Mouse (Mus musculus) frontal cortex, postnatal 25 days (tissue): ENCODE results near the gene Slc22a21.
"Not testable (repeated sequence)": the region's sequence is repeated elsewhere in the genome, so short reads cannot be mapped to it uniquely, and the experiment has no call there.

Experiments used
- DNase-seq, 2 experiments: peaks; one replicate each; pipeline ENCODE4 v3.0.0; 2022; ENCODE audit warnings: low spot score in 2 of 2

Gene Slc22a21

GRCm38 (mm10) chr11:54002147-54002760 is 22.1 kb upstream of the Slc22a21 start:
- peak; percentile 48 to 60 for DNase-seq

DNA sequence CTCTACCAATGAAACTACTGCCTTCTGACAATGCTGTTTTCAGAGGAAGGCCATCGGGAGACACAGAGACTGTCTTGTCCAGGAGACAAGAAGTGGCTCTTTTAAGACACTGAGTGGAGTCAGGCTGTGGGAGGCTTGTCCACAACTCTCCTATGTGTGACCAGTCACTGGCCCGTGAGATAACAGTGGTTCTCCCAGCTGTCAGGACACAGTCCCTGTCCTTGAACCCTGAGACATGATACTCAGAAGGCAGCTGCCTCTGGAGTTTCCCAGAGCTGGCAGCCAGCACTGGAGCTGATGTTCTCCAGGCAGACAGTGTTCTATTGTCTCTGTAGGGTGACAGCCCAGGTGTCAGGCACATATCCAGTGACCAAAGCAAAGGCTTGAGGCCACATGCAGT is 17.5 kb upstream of the Slc22a21 start:
- no peak for DNase-seq

DNA sequence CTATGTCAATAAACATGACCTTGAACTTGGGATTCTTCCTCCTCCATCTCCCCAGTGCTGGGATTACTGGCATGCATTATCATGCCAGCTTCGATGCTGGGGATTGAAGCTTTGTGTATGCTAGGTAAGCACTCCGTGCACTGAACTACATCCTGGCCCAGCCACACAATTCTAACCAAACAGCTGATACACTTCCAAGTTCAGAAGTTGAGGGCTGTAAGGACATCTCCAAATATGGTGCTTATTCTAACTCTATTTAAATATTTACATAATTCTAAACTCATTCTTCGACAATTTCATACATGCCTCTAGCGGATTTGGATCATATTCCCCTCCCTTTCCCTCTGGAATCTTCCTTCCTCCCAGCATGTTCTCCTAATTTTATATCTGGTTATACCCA is 12.1 kb upstream of the Slc22a21 start:
- no peak for DNase-seq

DNA sequence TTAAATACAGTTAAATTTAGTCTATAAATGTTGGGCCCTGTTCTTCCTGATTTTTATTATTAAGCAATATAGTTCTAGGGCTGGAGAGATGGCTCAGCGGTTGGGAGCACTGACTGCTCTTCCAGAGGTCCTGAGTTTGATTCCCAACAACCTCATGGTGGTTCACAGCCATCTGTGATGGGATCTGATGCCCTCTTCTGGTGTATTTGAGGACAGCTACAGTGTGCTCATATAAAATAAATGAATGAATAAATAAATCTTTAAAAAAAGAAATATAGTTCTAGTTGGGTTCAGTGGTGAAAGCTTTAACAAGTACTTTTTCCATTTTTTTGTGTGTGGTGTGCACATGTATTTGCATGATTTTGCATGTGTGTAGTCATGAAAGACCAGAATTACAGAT is 9.1 kb upstream of the Slc22a21 start:
- no peak for DNase-seq

GRCm38 (mm10) chr11:53988081-53988480 is 7.9 kb upstream of the Slc22a21 start:
- no peak for DNase-seq

GRCm38 (mm10) chr11:53981396-53981795 is 1.3 kb upstream of the Slc22a21 start:
- DNase-seq = no peak

DNA sequence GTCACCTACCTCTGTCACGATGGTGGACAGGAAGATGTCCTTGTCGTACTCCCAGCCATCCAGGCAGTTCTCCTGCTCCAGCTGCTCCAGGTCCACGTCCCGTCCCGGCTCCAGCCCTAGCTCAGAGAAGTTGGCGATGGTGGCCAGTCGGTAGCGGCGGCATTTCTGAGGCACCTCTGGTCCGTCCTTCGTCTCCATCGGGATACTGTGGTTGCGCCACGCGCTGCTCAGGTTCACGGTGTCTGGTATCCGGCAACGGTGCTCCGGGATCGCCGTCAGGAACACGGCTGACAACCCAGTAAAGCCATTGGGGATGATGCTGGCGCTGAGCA is 710 bp downstream of the Slc22a21 start:
- not testable (repeated sequence) for DNase-seq

GRCm38 (mm10) chr11:53977672-53978071 is 2.5 kb downstream of the Slc22a21 start:
- no peak for DNase-seq

- DNase-seq = no peak
Measured at GRCm38 (mm10) chr11:53975559-53975958, 4.6 kb downstream of the Slc22a21 start.

- peak in 1 of 2 experiments; percentile 3 for DNase-seq
Measured at GRCm38 (mm10) chr11:53958984-53959383, 21.1 kb downstream of the Slc22a21 start.

GRCm38 (mm10) chr11:53958176-53958575 is 22.0 kb downstream of the Slc22a21 start:
- DNase-seq = peak in 1 of 2 experiments; percentile 10

DNA sequence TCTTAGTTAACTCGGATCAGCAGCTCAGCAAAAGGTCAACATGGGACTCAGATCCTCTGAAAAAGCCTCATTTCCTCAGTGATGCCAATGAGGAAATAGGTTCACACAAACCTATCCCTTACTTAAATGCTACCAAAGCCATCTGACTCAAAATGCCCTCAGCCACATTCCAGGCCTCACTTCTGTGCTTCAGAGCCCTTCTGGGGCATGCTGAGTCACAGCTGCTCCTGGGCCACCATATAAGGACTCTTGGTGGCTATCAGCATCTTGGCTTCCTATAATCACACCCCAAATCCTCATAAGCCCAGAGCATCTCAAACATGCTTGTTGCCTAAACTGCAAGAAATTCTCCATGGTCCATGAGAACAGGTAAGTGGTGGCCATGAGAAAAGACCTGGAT is 23.5 kb downstream of the Slc22a21 start:
- no peak for DNase-seq

GRCm38 (mm10) chr11:53954653-53955052 is 25.5 kb downstream of the Slc22a21 start:
- no peak for DNase-seq

- DNase-seq = not testable (repeated sequence)
Measured at GRCm38 (mm10) chr11:53950133-53950532, 30.0 kb downstream of the Slc22a21 start.

DNA sequence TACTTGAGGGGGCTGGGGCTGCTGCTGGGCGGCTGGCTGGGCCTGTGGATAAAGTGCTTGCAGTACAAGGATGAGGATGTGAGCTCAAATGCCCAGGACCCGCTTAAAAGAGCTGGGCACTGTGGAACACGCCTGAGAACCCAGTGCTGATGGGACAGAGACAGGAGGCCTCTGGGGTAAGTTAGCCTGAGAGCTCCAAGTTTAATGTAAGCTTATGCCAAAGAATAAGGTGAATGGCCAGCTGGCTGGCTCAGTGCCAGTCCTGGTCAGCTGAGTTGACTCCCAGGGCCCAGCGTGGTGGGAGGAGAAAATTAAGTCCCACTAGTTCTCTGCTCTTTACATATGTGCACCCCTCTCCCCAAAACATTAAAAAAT is 48.2 kb downstream of the Slc22a21 start:
- not testable (repeated sequence) for DNase-seq

GRCm38 (mm10) chr11:53931091-53931943 is 48.8 kb downstream of the Slc22a21 start:
- peak; percentile 30 to 57 for DNase-seq

- no peak for DNase-seq
Measured at GRCm38 (mm10) chr11:53929741-53930140, 50.4 kb downstream of the Slc22a21 start.

GRCm38 (mm10) chr11:53928585-53928984 is 51.5 kb downstream of the Slc22a21 start:
- DNase-seq = no peak

- DNase-seq = no peak
Measured at GRCm38 (mm10) chr11:53926303-53926702, 53.8 kb downstream of the Slc22a21 start.

- no peak for DNase-seq
Measured at GRCm38 (mm10) chr11:53918851-53919250, 61.3 kb downstream of the Slc22a21 start.

GRCm38 (mm10) chr11:53911011-53911410 is 69.1 kb downstream of the Slc22a21 start:
- DNase-seq = no peak

GRCm38 (mm10) chr11:53908686-53909085 is 71.4 kb downstream of the Slc22a21 start:
- DNase-seq = no peak

GRCm38 (mm10) chr11:53904534-53904925 is 75.6 kb downstream of the Slc22a21 start:
- DNase-seq = no peak
